Mouse (Mus musculus) megakaryocyte, embryonic 14.5 days (primary cell): ENCODE measurements at regions not wholly inside any gene's neighbourhood (a gene's known extent, or its start where the extent isn't known, plus 50 kb on each side); places are given as distances from the start of the nearest gene placed in this dataset.

Source experiments
- FLI1 ChIP-seq: IDR thresholded peaks from 2 replicates; pipeline ENCODE4 v1.6.1; 2012; ENCODE audit warnings: low read length, inconsistent platforms, mixed read lengths
- GATA1 ChIP-seq: IDR thresholded peaks from 3 replicates; pipeline ENCODE4 v1.6.1; 2012; ENCODE audit warnings: mixed read lengths, low read length, inconsistent platforms, borderline replicate concordance

GRCm38 (mm10) chr3:61133096-61133495 lies 130.5 kb downstream of the P2ry1 start:
- TF ChIP-seq FLI1 = no peak
- no peak for TF ChIP-seq GATA1
